Mouse (Mus musculus) liver, embryonic 13.5 days (tissue): ENCODE measurements around the gene Lce3a. TPM values are rescaled to one million over a fixed set of nuclear protein-coding genes. Genes with fewer than 3 reads are reported as not detected.

Experiments used
- ATAC-seq: fragments of 200-750 bp; cut with Nextera tagmentation; 2 replicates; pipeline ENCODE4 v1.8.0; 2017; ENCODE audit warnings: low read depth, mild to moderate bottlenecking, moderate number of reproducible peaks, moderate library complexity
- DNase-seq: peaks from one replicate; pipeline ENCODE4 v3.0.0; 2022
- H3K27ac ChIP-seq: fragments of 300-500 bp; sonication (generic); 2 replicates; pipeline ENCODE4 v1.5.1; 2015; ENCODE audit warnings: moderate library complexity, mild to moderate bottlenecking, inconsistent platforms
- H3K27me3 ChIP-seq: fragments of 300-500 bp; sonication (generic); 2 replicates; pipeline ENCODE4 v1.6.1; 2015; ENCODE audit warnings: mild to moderate bottlenecking, inconsistent platforms
- H3K36me3 ChIP-seq: fragments of 300-500 bp; sonication (generic); 2 replicates; pipeline ENCODE4 v1.6.1; 2015; ENCODE audit warnings: mild to moderate bottlenecking, inconsistent platforms
- H3K4me1 ChIP-seq: fragments of 300-500 bp; sonication (generic); replicated peaks from 2 replicates; pipeline ENCODE4 v1.6.1; 2015; ENCODE audit warnings: inconsistent platforms
- H3K4me2 ChIP-seq: fragments of 300-500 bp; sonication (generic); 2 replicates; pipeline ENCODE4 v1.6.1; 2015; ENCODE audit warnings: inconsistent platforms, mild to moderate bottlenecking, moderate library complexity
- H3K4me3 ChIP-seq: fragments of 300-500 bp; sonication (generic); replicated peaks from 2 replicates; pipeline ENCODE4 v1.5.1; 2015; ENCODE audit warnings: mild to moderate bottlenecking, inconsistent platforms
- H3K9ac ChIP-seq: fragments of 300-500 bp; sonication (generic); 2 replicates; pipeline ENCODE4 v1.6.1; 2015; ENCODE audit warnings: mild to moderate bottlenecking, inconsistent platforms
- H3K9me3 ChIP-seq: fragments of 300-500 bp; sonication (generic); replicated peaks from 2 replicates; pipeline ENCODE4 v1.6.1; 2016; ENCODE audit warnings: inconsistent platforms
- WGBS: fragments of 180-500 bp; shearing (Covaris S2); methylation state at CpG from one replicate; pipeline ENCODE4 v1.1.7; 2015; ENCODE audit not compliant: insufficient replicate concordance; 5-methylcytosine and 5-hydroxymethylcytosine counted together
- polyA plus RNA-seq: library from polyadenylated mRNA; unstranded; fragments of >200 nt; fragmentation: Nextera tagmentation; extraction: Ambion mirVana; gene quantifications from 2 replicates; pipeline ENCODE4 v1.2.1, GENCODE M21; 2015

The Lce3a gene
- not detected in 2 replicates for polyA plus RNA-seq

GRCm38 (mm10) chr3:92926130-92926529 lies at the start of gene Lce3a:
Gene Lce3a (minus strand): TSS chr3:92926230.
- Histone ChIP-seq H3K4me1 (no peaks in the 10 kb centered on the region), H3K9me3 (no peaks in the 10 kb centered on the region), H3K36me3 (no peaks in the 10 kb centered on the region), H3K4me2 (no peak within 1 kb of the TSS), H3K27ac (no peak within 1 kb of the TSS), H3K27me3 (no peaks in the 10 kb centered on the region), H3K9ac (no peak within 1 kb of the TSS), H3K4me3 (no peak within 1 kb of the TSS)
- ATAC-seq (no peak), DNase-seq (no peak)
- WGBS = 39% methylated on average over 2 of the region's 2 CpGs

- 69% methylated on average over 2 of the region's 2 CpGs for WGBS
- ATAC-seq = no peak
- Histone ChIP-seq H3K4me3 (no peak within 1 kb of the TSS), H3K4me1 (no peaks in the 10 kb centered on the region), H3K36me3 (no peaks in the 10 kb centered on the region), H3K9ac (no peak within 1 kb of the TSS), H3K27ac (no peak within 1 kb of the TSS), H3K9me3 (no peaks in the 10 kb centered on the region), H3K27me3 (no peaks in the 10 kb centered on the region), H3K4me2 (no peak within 1 kb of the TSS)
- no peak for DNase-seq
Measured at GRCm38 (mm10) chr3:92966761-92967160, 40.7 kb upstream of the Lce3a start, which contains the start of gene Lce3e. Gene Lce3e (plus strand): TSS chr3:92967061.

- Histone ChIP-seq H3K9ac (no peak within 1 kb of the TSS), H3K36me3 (no peaks in the 10 kb centered on the region), H3K27ac (no peak within 1 kb of the TSS), H3K4me1 (no peaks in the 10 kb centered on the region), H3K27me3 (no peaks in the 10 kb centered on the region), H3K9me3 (no peaks in the 10 kb centered on the region), H3K4me2 (no peak within 1 kb of the TSS), H3K4me3 (no peak within 1 kb of the TSS)
- no peak for ATAC-seq
- no peak for DNase-seq
- WGBS = 81% methylated on average over 1 of the region's 1 CpGs
Measured at GRCm38 (mm10) chr3:92957090-92957489, 31.1 kb upstream of the Lce3a start, which contains the start of gene Lce3d. Gene Lce3d (plus strand): TSS chr3:92957390.

GRCm38 (mm10) chr3:92944186-92944585 lies 18.2 kb upstream of the Lce3a start, which contains the start of gene Lce3c:
Gene Lce3c (plus strand): TSS chr3:92944486.
- Histone ChIP-seq H3K9me3 (no peaks in the 10 kb centered on the region), H3K36me3 (no peaks in the 10 kb centered on the region), H3K4me2 (no peak within 1 kb of the TSS), H3K4me1 (no peaks in the 10 kb centered on the region), H3K9ac (no peak within 1 kb of the TSS), H3K27me3 (no peaks in the 10 kb centered on the region), H3K27ac (no peak within 1 kb of the TSS), H3K4me3 (no peak within 1 kb of the TSS)
- ATAC-seq (no peak), DNase-seq (no peak)
- 42% methylated on average over 1 of the region's 1 CpGs for WGBS

GRCm38 (mm10) chr3:92932679-92933078 lies 6.6 kb upstream of the Lce3a start, which contains the start of gene Lce3b:
Gene Lce3b (plus strand): TSS chr3:92932979.
- Histone ChIP-seq H3K36me3 (no peaks in the 10 kb centered on the region), H3K4me3 (no peak within 1 kb of the TSS), H3K9ac (no peak within 1 kb of the TSS), H3K4me2 (no peak within 1 kb of the TSS), H3K27me3 (no peaks in the 10 kb centered on the region), H3K9me3 (no peaks in the 10 kb centered on the region), H3K27ac (no peak within 1 kb of the TSS), H3K4me1 (no peaks in the 10 kb centered on the region)
- DNase-seq (no peak), ATAC-seq (no peak)
- WGBS = 32% methylated on average over 2 of the region's 2 CpGs

GRCm38 (mm10) chr3:92920364-92920763 lies 5.7 kb downstream of the Lce3a start:
- Histone ChIP-seq H3K4me3 (no peak overlapping the region), H3K4me1 (no peaks in the 10 kb centered on the region), H3K27me3 (no peaks in the 10 kb centered on the region), H3K27ac (no peak overlapping the region), H3K4me2 (no peak overlapping the region), H3K9ac (no peak overlapping the region), H3K36me3 (no peaks in the 10 kb centered on the region), H3K9me3 (no peaks in the 10 kb centered on the region)
- WGBS = 51% methylated on average over 4 of the region's 4 CpGs
- DNase-seq = no peak
- no peak for ATAC-seq

- no peak overlapping the region for H3K4me3 ChIP-seq
- no peaks in the 10 kb centered on the region for H3K36me3 ChIP-seq
- DNase-seq (no peak), ATAC-seq (no peak)
- H3K27ac ChIP-seq = no peak overlapping the region
- H3K4me2 ChIP-seq = no peak overlapping the region
- H3K27me3 ChIP-seq = no peaks in the 10 kb centered on the region
- H3K4me1 ChIP-seq = no peaks in the 10 kb centered on the region
- no peaks in the 10 kb centered on the region for H3K9me3 ChIP-seq
- 33% methylated on average over 4 of the region's 4 CpGs for WGBS
- no peak overlapping the region for H3K9ac ChIP-seq
Measured at GRCm38 (mm10) chr3:92907571-92907970, 18.5 kb downstream of the Lce3a start.

GRCm38 (mm10) chr3:92905182-92905581 lies 20.8 kb downstream of the Lce3a start:
- 43% methylated on average over 3 of the region's 3 CpGs for WGBS
- DNase-seq (no peak), ATAC-seq (no peak)
- Histone ChIP-seq H3K36me3 (no peaks in the 10 kb centered on the region), H3K27me3 (no peaks in the 10 kb centered on the region), H3K27ac (no peak overlapping the region), H3K9ac (no peak overlapping the region), H3K4me3 (no peak overlapping the region), H3K9me3 (no peaks in the 10 kb centered on the region), H3K4me1 (no peaks in the 10 kb centered on the region), H3K4me2 (no peak overlapping the region)

- no peak for DNase-seq
- Histone ChIP-seq H3K4me2 (no peak overlapping the region), H3K4me3 (no peak overlapping the region), H3K9me3 (no peaks in the 10 kb centered on the region), H3K27ac (no peak overlapping the region), H3K27me3 (no peaks in the 10 kb centered on the region), H3K36me3 (no peaks in the 10 kb centered on the region), H3K4me1 (no peaks in the 10 kb centered on the region), H3K9ac (no peak overlapping the region)
- WGBS = 11% methylated on average over 4 of the region's 4 CpGs
- no peak for ATAC-seq
Measured at GRCm38 (mm10) chr3:92903640-92904039, 22.4 kb downstream of the Lce3a start.

GRCm38 (mm10) chr3:92902992-92903391 lies 23.0 kb downstream of the Lce3a start:
- ATAC-seq (no peak), DNase-seq (no peak)
- Histone ChIP-seq H3K4me3 (no peak overlapping the region), H3K27ac (no peak overlapping the region), H3K27me3 (no peaks in the 10 kb centered on the region), H3K4me2 (no peak overlapping the region), H3K4me1 (no peaks in the 10 kb centered on the region), H3K36me3 (no peaks in the 10 kb centered on the region), H3K9ac (no peak overlapping the region), H3K9me3 (no peaks in the 10 kb centered on the region)
- 9% methylated on average over 3 of the region's 3 CpGs for WGBS

GRCm38 (mm10) chr3:92894489-92894888 lies 31.5 kb downstream of the Lce3a start:
- H3K27me3 ChIP-seq = no peaks in the 10 kb centered on the region
- WGBS = 23% methylated on average over 1 of the region's 1 CpGs

GRCm38 (mm10) chr3:92894063-92894462 lies 32.0 kb downstream of the Lce3a start:
- Histone ChIP-seq H3K27me3 (no peaks in the 10 kb centered on the region), H3K4me3 (no peak overlapping the region), H3K4me1 (no peaks in the 10 kb centered on the region), H3K9me3 (no peaks in the 10 kb centered on the region), H3K9ac (no peak overlapping the region), H3K27ac (no peak overlapping the region), H3K36me3 (no peaks in the 10 kb centered on the region), H3K4me2 (no peak overlapping the region)
- DNase-seq = no peak
- ATAC-seq = no peak
- 45% methylated on average over 3 of the region's 3 CpGs for WGBS

More at GRCm38 (mm10) chr3:92894489-92894888, 31.5 kb downstream of the Lce3a start:
- Histone ChIP-seq H3K36me3 (no peaks in the 10 kb centered on the region), H3K4me1 (no peaks in the 10 kb centered on the region), H3K9ac (no peak overlapping the region), H3K4me3 (no peak overlapping the region), H3K4me2 (no peak overlapping the region), H3K27ac (no peak overlapping the region), H3K9me3 (no peaks in the 10 kb centered on the region)
- ATAC-seq = no peak
- no peak for DNase-seq
